Mouse (Mus musculus) layer of hippocampus, postnatal 36 days (tissue): Measurements from ENCODE around the gene Znhit1. TPM values are rescaled to one million over a fixed set of nuclear protein-coding genes. Genes with fewer than 3 reads are reported as not detected.

Source experiments
- DNase-seq, 2 experiments: peaks; one replicate each; pipeline ENCODE4 v3.0.0; 2022
- total RNA-seq, 2 experiments: library from RNA; stranded (reverse); gene quantifications; 2 replicates each; pipeline ENCODE4 v1.2.3; 2021

Gene Znhit1
- total RNA-seq, 2 experiments from 2014 or later: 82.4 to 85.2 TPM

DNA sequence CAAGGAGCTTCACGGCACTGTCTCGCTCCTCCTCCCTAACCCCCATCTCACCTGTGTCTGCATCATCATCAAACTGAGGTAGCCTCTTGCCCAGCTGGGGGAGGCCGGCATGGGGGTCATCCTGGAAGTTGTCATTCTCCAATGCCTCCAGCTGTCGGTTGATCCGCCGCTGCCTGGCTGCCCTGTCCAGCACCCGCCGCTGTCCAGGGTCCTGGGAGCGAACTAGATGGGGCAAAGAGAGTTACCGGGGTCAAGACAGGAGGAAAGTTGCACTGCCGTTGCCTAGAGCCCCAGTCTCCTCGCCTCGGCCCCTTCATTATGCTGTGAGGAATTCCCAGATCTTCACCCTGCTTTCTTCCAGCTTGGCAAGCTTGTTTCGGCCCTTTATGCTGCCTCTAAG, 3.0 kb downstream of the Znhit1 start:
- no peak for DNase-seq

GRCm38 (mm10) chr5:136982338-136982930, 5.4 kb downstream of the Znhit1 start:
- DNase-seq: no peak

DNA sequence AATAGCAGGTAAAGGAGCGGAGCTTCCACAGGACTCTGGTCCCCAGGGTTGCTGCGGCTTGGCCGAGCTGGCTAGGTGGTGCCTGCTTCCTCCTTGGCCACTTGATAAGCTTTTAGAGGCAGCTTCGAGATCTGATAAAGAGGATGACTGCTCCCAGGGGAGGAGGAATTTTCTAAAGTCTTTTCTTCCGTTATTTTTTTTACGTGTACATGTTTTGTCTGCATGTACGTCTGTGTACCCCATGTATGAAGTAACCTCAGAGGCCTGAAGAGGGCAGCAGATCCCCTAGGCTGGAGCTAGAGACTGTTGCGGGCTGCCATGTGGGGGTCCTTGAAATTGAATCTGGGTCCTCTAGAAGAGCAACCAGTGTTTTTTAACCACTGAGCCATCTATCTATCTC, 6.8 kb downstream of the Znhit1 start:
- no peak for DNase-seq

DNA sequence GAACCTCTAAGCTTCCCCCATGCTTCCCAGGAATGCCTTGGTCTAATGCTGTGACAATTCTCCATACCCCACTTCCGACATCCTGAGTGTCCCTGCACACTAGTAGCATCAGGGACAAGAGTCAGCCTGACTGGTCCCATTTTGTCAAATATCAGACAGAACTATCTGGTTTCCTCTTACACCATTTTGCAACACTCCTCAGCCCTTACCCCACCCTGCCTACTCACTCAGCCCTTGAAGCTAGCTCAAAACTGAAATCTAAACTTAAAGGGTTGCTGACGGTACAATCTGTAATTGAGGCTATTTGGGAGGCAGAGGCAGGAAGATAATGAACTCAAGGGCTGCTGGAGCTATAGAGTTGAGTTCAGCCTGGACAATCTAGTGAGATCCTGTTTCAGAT, 8.1 kb downstream of the Znhit1 start:
- DNase-seq: no peak

DNA sequence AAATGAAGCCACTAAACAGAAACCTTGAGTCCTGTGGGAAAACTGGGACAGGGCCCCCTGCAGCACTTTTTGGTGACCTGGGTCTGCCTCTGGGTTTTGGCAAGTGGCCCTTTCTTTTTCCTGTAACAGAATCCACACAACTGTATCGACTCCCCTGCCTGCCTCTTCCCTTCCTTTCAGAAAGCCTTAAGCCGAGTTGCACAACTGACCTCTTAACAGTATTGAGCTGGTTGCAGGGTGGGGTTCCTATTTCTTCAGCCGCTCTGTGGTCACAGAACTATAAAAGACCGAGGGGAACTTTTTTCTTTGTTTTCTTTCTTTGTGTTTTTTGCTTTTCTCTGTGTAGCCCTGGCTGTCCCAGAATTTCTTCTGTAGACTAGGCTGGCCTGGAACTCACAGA, 10.1 kb downstream of the Znhit1 start:
- no peak for DNase-seq

DNA sequence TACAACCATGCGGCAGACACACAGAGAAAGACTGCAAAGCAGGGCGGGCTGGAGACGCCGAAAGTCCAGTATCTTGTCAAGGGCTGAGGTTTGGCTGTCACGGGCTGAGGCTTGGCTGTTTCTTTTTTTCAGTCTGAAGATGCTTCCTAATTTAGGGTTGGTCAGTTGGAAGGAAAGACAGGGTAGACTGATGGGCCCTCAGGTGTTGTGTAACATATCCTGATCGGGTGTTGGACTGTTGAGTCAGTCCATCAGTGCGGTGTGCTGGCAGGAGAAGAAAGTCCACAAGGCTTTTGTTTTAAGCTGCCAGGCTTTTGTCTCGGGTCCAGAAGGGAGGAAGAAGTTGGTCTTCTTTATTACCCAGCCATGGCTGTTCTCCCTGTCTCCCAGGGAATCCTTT, 14.2 kb downstream of the Znhit1 start:
- no peak for DNase-seq

DNA sequence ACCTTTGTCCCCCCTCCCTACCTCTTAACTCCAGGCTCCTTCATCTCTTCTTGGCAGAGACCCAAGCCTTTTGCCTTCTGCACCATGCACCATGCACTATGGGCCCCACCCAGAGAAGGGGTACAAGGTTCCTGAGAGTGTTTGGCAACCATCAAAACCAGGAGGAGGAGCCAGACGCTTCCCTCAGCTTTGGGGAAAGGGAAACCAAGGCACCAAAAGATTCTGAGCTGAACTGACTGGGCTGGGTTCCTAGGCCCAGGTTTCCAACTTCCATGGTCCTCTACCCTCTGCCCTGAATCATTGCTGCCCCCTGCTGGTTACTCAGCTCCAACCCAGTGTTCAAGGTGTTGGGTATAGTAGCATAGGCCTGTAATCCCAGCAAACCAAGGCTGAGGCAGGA, 17.1 kb downstream of the Znhit1 start:
- DNase-seq: peak in 1 of 2 experiments; percentile 26

GRCm38 (mm10) chr5:136967592-136967991, 20.2 kb downstream of the Znhit1 start:
- no peak for DNase-seq

GRCm38 (mm10) chr5:136966861-136967455, 20.9 kb downstream of the Znhit1 start:
- DNase-seq: no peak

GRCm38 (mm10) chr5:136966331-136966730, 21.5 kb downstream of the Znhit1 start, which contains the start of gene Cldn15:
TSS of gene Cldn15 (plus strand) at chr5:136966616.
- no peak for DNase-seq

- no peak for DNase-seq
These were observed 22.1 kb downstream of the Znhit1 start for GRCm38 (mm10) chr5:136965686-136966085.

GRCm38 (mm10) chr5:136965210-136965609, 22.6 kb downstream of the Znhit1 start:
- no peak for DNase-seq

DNA sequence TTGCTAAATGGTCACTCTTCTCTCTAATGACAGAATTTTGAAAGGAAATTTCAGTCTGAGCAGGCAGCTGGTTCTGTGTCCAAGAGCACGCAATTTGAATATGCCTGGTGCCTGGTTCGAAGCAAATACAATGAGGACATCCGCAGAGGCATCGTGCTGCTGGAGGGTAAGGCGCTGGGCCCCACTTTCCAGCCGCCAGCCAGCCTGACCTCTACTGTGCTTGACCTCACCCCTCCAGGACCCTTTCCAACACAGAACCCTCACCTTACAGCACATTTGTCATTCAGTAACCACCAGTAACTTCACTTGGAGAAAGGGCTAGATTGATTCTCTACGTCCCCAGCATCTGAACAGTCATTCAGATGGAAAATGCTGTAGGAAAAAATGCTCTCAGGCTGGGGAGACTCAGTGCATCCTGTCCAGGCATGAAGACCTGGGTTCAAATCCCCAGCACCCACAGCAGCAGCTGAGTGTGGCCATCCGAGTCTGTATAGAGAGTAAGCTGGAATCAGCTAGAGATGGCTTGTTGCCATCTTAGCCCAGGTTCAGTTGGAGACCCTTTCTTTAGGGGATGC, 24.8 kb downstream of the Znhit1 start:
- no peak for DNase-seq

- peak; percentile 77 to 79 for DNase-seq
These were observed 25.3 kb downstream of the Znhit1 start for GRCm38 (mm10) chr5:136962501-136962900.

- peak; percentile 92 for DNase-seq
These were observed 25.8 kb downstream of the Znhit1 start for GRCm38 (mm10) chr5:136961983-136962461.

DNA sequence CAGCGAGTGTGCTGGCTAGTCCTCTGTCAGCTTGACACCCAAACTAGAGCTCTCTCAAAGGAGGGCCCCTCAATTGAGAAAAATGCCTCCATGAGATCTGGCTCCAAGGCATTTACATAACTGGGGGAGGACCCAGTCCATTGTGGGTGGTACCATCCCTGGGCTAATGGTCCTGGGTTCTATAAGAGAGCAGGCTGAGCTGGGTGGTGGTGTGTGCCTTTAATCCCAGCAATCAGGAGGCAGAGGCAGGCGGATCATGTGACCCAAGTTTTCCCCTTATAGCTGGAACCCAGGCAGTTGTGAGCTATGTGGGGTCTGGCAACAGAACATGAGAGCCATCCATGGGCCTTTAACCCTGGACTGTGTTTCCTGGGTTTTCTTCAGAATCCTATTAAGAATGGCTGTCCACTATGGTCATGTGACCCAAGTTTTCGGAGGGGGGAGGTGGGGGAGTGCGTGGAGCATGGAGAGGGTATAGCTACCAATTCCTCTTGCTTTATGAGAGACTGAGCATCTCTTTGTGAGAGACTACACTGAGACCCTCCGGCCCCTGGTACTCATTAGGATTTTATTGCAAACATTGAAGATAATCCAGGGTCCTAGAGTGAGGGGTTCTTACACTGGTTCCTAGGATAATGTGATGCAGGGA, 26.4 kb downstream of the Znhit1 start:
- peak in 1 of 2 experiments; percentile 15 for DNase-seq

- no peak for DNase-seq
These were observed 27.8 kb downstream of the Znhit1 start for GRCm38 (mm10) chr5:136960053-136960452.

GRCm38 (mm10) chr5:136958991-136959605, 28.7 kb downstream of the Znhit1 start:
- DNase-seq: no peak

GRCm38 (mm10) chr5:136957250-136957649, 30.6 kb downstream of the Znhit1 start:
- no peak for DNase-seq

- DNase-seq: no peak
These were observed 32.2 kb downstream of the Znhit1 start for GRCm38 (mm10) chr5:136955622-136956021.

GRCm38 (mm10) chr5:136953440-136953951, 34.3 kb downstream of the Znhit1 start:
- DNase-seq: peak; percentile 29 to 41

- DNase-seq: peak; percentile 95
These were observed 34.8 kb downstream of the Znhit1 start, which contains the start of gene Fis1 for GRCm38 (mm10) chr5:136953015-136953414. TSS of gene Fis1 (plus strand) at chr5:136953275.

DNA sequence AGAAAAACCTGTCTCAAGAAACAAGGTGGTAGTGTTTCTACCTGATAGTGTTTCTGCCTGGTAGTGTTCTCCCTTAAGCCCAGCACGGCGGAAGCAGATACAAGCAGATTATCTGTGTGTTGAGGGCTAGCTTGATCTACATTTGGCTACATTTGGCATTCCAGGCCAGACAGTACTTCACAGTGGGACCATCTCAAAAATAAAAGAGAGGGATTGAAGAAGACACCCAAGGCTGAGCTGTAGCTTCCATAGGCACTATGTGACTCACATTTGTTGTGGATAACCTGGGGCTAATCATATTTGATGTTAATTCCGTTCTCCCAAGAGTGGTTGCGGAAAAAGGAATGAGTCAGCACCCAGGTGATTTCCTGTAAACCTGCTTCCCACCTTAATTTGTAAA, 35.7 kb downstream of the Znhit1 start:
- no peak for DNase-seq
